Mouse (Mus musculus) adrenal gland, postnatal 4 days (tissue): Measurements from ENCODE around the gene Clcf1. TPM values are rescaled to one million over a fixed set of nuclear protein-coding genes. Genes with fewer than 3 reads are reported as not detected.
A peak's percentile ranks its signal among the peaks of the same experiment; 100 is the strongest.

Experiments
- DNase-seq, 2 experiments: peaks; one replicate each; pipeline ENCODE4 v3.0.0; 2021 to 2022; ENCODE audit warnings: low spot score in 2 of 2, mixed read lengths in 2 of 2
- total RNA-seq, 2 experiments: library from RNA; stranded (reverse); gene quantifications; 2 replicates each; pipeline ENCODE4 v1.2.3; 2021

Gene Clcf1
- total RNA-seq, 2 experiments from 2014 or later = 10.0 to 10.7 TPM

GRCm38 (mm10) chr19:4217140-4217539 is 3.1 kb downstream of the Clcf1 start:
- no peak for DNase-seq

GRCm38 (mm10) chr19:4217855-4218254 is 3.8 kb downstream of the Clcf1 start:
- no peak for DNase-seq

- DNase-seq = no peak
These were observed 4.3 kb downstream of the Clcf1 start for GRCm38 (mm10) chr19:4218293-4218692.

GRCm38 (mm10) chr19:4218784-4219183 is 4.7 kb downstream of the Clcf1 start:
- no peak for DNase-seq

- no peak for DNase-seq
These were observed 5.9 kb downstream of the Clcf1 start for GRCm38 (mm10) chr19:4219943-4220342.

GRCm38 (mm10) chr19:4220416-4220815 is 6.4 kb downstream of the Clcf1 start:
- DNase-seq = no peak

- no peak for DNase-seq
These were observed 7.1 kb downstream of the Clcf1 start for GRCm38 (mm10) chr19:4220957-4221743.

- DNase-seq = no peak
These were observed 8.1 kb downstream of the Clcf1 start for GRCm38 (mm10) chr19:4222165-4222564.

GRCm38 (mm10) chr19:4226779-4227178 is 12.7 kb downstream of the Clcf1 start:
- DNase-seq = no peak

GRCm38 (mm10) chr19:4227446-4227845 is 13.4 kb downstream of the Clcf1 start:
- no peak for DNase-seq

- no peak for DNase-seq
These were observed 14.0 kb downstream of the Clcf1 start for GRCm38 (mm10) chr19:4227894-4228678.

- DNase-seq = no peak
These were observed 14.9 kb downstream of the Clcf1 start for GRCm38 (mm10) chr19:4228891-4229290.

- no peak for DNase-seq
These were observed 15.5 kb downstream of the Clcf1 start for GRCm38 (mm10) chr19:4229451-4230076.

- no peak for DNase-seq
These were observed 16.4 kb downstream of the Clcf1 start for GRCm38 (mm10) chr19:4230415-4230814.

- DNase-seq = peak; percentile 88 to 94
These were observed 17.5 kb downstream of the Clcf1 start, which contains the start of gene Pold4 for GRCm38 (mm10) chr19:4231253-4232185. Pold4 (plus strand) TSS chr19:4231899.

- DNase-seq = no peak
These were observed 18.1 kb downstream of the Clcf1 start for GRCm38 (mm10) chr19:4232186-4232572.

- no peak for DNase-seq
These were observed 18.6 kb downstream of the Clcf1 start for GRCm38 (mm10) chr19:4232651-4233050.

- DNase-seq = no peak
These were observed 20.5 kb downstream of the Clcf1 start for GRCm38 (mm10) chr19:4234548-4234947.

- no peak for DNase-seq
These were observed 26.2 kb downstream of the Clcf1 start for GRCm38 (mm10) chr19:4240247-4240668.

GRCm38 (mm10) chr19:4242416-4242815 is 28.4 kb downstream of the Clcf1 start:
- DNase-seq = no peak

GRCm38 (mm10) chr19:4244775-4245174 is 30.7 kb downstream of the Clcf1 start:
- DNase-seq = no peak
